Mouse (Mus musculus): Measurements from ENCODE around the gene 1190002N15Rik.

1190002N15Rik gene

GRCm38 (mm10) chr9:94529146-94529746 is 8.6 kb downstream of the 1190002N15Rik start:
- no peak for DNase-seq

- DNase-seq, result no peak
These were observed 11.4 kb downstream of the 1190002N15Rik start for GRCm38 (mm10) chr9:94526473-94526872.

GRCm38 (mm10) chr9:94512246-94512645 is 25.6 kb downstream of the 1190002N15Rik start:
- DNase-seq, result no peak

GRCm38 (mm10) chr9:94511139-94511538 is 26.7 kb downstream of the 1190002N15Rik start:
- no peak for DNase-seq

- DNase-seq, result no peak
These were observed 30.9 kb downstream of the 1190002N15Rik start for GRCm38 (mm10) chr9:94506980-94507379.

- DNase-seq, result no peak
These were observed 46.4 kb downstream of the 1190002N15Rik start for GRCm38 (mm10) chr9:94491467-94491866.

- no peak for DNase-seq
These were observed 49.9 kb downstream of the 1190002N15Rik start for GRCm38 (mm10) chr9:94487976-94488375.

GRCm38 (mm10) chr9:94483291-94483879 is 54.5 kb downstream of the 1190002N15Rik start:
- peak; percentile 32 to 35 for DNase-seq

GRCm38 (mm10) chr9:94482215-94482975 is 55.5 kb downstream of the 1190002N15Rik start:
- DNase-seq, result peak; percentile 46 to 68

- peak in 1 of 2 experiments; percentile 27 for DNase-seq
These were observed 56.8 kb downstream of the 1190002N15Rik start for GRCm38 (mm10) chr9:94481057-94481456.

- no peak for DNase-seq
These were observed 58.5 kb downstream of the 1190002N15Rik start for GRCm38 (mm10) chr9:94479382-94479781.

- no peak for DNase-seq
These were observed 58.9 kb downstream of the 1190002N15Rik start for GRCm38 (mm10) chr9:94478954-94479353.

- DNase-seq, result no peak
These were observed 61.9 kb downstream of the 1190002N15Rik start for GRCm38 (mm10) chr9:94475973-94476372.

- no peak for DNase-seq
These were observed 64.0 kb downstream of the 1190002N15Rik start for GRCm38 (mm10) chr9:94473898-94474297.

- no peak for DNase-seq
These were observed 64.8 kb downstream of the 1190002N15Rik start for GRCm38 (mm10) chr9:94472963-94473582.

GRCm38 (mm10) chr9:94471485-94471884 is 66.4 kb downstream of the 1190002N15Rik start:
- DNase-seq, result no peak

All from lung, postnatal 4 days (tissue).